Mouse (Mus musculus): ENCODE data around the gene Fer.
"Not testable (repeated sequence)": the region's sequence is repeated elsewhere in the genome, so short reads cannot be mapped to it uniquely, and the experiment has no call there.

Fer gene

GRCm38 (mm10) chr17:63863012-63863630 is at the start of gene Fer:
Gene Fer (plus strand): TSS chr17:63863062.
- no peak for DNase-seq

- no peak for DNase-seq
Observed at GRCm38 (mm10) chr17:63813552-63813951, 49.3 kb upstream of the Fer start.

- DNase-seq: no peak
Observed at GRCm38 (mm10) chr17:63818444-63819027, 44.3 kb upstream of the Fer start.

- DNase-seq: no peak
Observed at GRCm38 (mm10) chr17:63824141-63824540, 38.7 kb upstream of the Fer start.

GRCm38 (mm10) chr17:63826196-63826595 is 36.7 kb upstream of the Fer start:
- no peak for DNase-seq

GRCm38 (mm10) chr17:63826767-63827166 is 36.1 kb upstream of the Fer start:
- no peak for DNase-seq

- DNase-seq: no peak
Observed at GRCm38 (mm10) chr17:63828561-63829332, 34.1 kb upstream of the Fer start.

GRCm38 (mm10) chr17:63831550-63831949 is 31.3 kb upstream of the Fer start:
- no peak for DNase-seq

- no peak for DNase-seq
Observed at GRCm38 (mm10) chr17:63836223-63836622, 26.6 kb upstream of the Fer start.

- DNase-seq: no peak
Observed at GRCm38 (mm10) chr17:63836641-63837040, 26.2 kb upstream of the Fer start.

- no peak for DNase-seq
Observed at GRCm38 (mm10) chr17:63838144-63838543, 24.7 kb upstream of the Fer start.

GRCm38 (mm10) chr17:63839636-63840269 is 23.1 kb upstream of the Fer start:
- DNase-seq: no peak

GRCm38 (mm10) chr17:63842226-63842625 is 20.6 kb upstream of the Fer start:
- DNase-seq: no peak

GRCm38 (mm10) chr17:63844936-63845335 is 17.9 kb upstream of the Fer start:
- DNase-seq: no peak

- not testable (repeated sequence) for DNase-seq
Observed at GRCm38 (mm10) chr17:63845766-63846165, 17.1 kb upstream of the Fer start.

- DNase-seq: no peak
Observed at GRCm38 (mm10) chr17:63849151-63849550, 13.7 kb upstream of the Fer start.

GRCm38 (mm10) chr17:63849566-63849965 is 13.3 kb upstream of the Fer start:
- peak; percentile 88 for DNase-seq

- DNase-seq: no peak
Observed at GRCm38 (mm10) chr17:63850016-63850415, 12.8 kb upstream of the Fer start.

- no peak for DNase-seq
Observed at GRCm38 (mm10) chr17:63857023-63857544, 5.8 kb upstream of the Fer start.

- no peak for DNase-seq
Observed at GRCm38 (mm10) chr17:63860988-63861387, 1.9 kb upstream of the Fer start.

- no peak for DNase-seq
Observed at GRCm38 (mm10) chr17:63862399-63862798, 463 bp upstream of the Fer start.

GRCm38 (mm10) chr17:63863647-63864149 is 836 bp downstream of the Fer start, which contains the start of gene A930002H24Rik:
Gene A930002H24Rik (minus strand): TSS chr17:63863791.
- peak; percentile 99 for DNase-seq

- DNase-seq: no peak
Observed at GRCm38 (mm10) chr17:63864171-63864571, 1.3 kb downstream of the Fer start.

Measured in cerebellum, adult 11-12 months (tissue).